Mouse (Mus musculus): ENCODE measurements at regions not wholly inside any gene's neighbourhood (a gene's known extent, or its start where the extent isn't known, plus 50 kb on each side); places are given as distances from the start of the nearest gene placed in this dataset.

GRCm38 (mm10) chr1:186506517-186506916, 199.3 kb downstream of the Tgfb2 start:
- TF ChIP-seq POLR2A (IDR thresholded peaks at IDR 0.05; ENCODE audit: borderline replicate concordance, low read depth, low read length) = no peak
- no peak for TF ChIP-seq CTCF (IDR thresholded peaks at IDR 0.05; ENCODE audit: low read depth, low read length)

GRCm38 (mm10) chr1:186505912-186506311, 199.9 kb downstream of the Tgfb2 start:
- no peak overlapping the region for H3K27ac ChIP-seq (ENCODE audit: insufficient read depth, low read depth, low read length)
- H3K4me3 ChIP-seq (ENCODE audit: insufficient read depth, low read length) = no peak overlapping the region
- TF ChIP-seq CTCF (IDR thresholded peaks at IDR 0.05; ENCODE audit: low read depth, low read length) (no peak), POLR2A (IDR thresholded peaks at IDR 0.05; ENCODE audit: borderline replicate concordance, low read depth, low read length) (no peak)
- no peaks in the 10 kb centered on the region for H3K4me1 ChIP-seq (ENCODE audit: control insufficient read depth, insufficient read depth, low read length)

More at GRCm38 (mm10) chr1:186506517-186506916, 199.3 kb downstream of the Tgfb2 start:
- no peak overlapping the region for H3K27ac ChIP-seq (ENCODE audit: insufficient read depth, low read depth, low read length)
- H3K4me3 ChIP-seq (ENCODE audit: insufficient read depth, low read length) = no peak overlapping the region
- no peaks in the 10 kb centered on the region for H3K4me1 ChIP-seq (ENCODE audit: control insufficient read depth, insufficient read depth, low read length)

GRCm38 (mm10) chr1:186505051-186505711, 200.6 kb downstream of the Tgfb2 start:
- no peaks in the 10 kb centered on the region for H3K4me1 ChIP-seq (ENCODE audit: control insufficient read depth, insufficient read depth, low read length)
- H3K27ac ChIP-seq (ENCODE audit: insufficient read depth, low read depth, low read length) = no peak overlapping the region
- no peak for TF ChIP-seq CTCF (IDR thresholded peaks at IDR 0.05; ENCODE audit: low read depth, low read length)
- no peak for TF ChIP-seq POLR2A (IDR thresholded peaks at IDR 0.05; ENCODE audit: borderline replicate concordance, low read depth, low read length)
- no peak overlapping the region for H3K4me3 ChIP-seq (ENCODE audit: insufficient read depth, low read length)

- no peaks in the 10 kb centered on the region for H3K4me1 ChIP-seq (ENCODE audit: control insufficient read depth, insufficient read depth, low read length)
- H3K4me3 ChIP-seq (ENCODE audit: insufficient read depth, low read length) = no peak overlapping the region
- no peak for TF ChIP-seq CTCF (IDR thresholded peaks at IDR 0.05; ENCODE audit: low read depth, low read length)
- TF ChIP-seq POLR2A (IDR thresholded peaks at IDR 0.05; ENCODE audit: borderline replicate concordance, low read depth, low read length) = no peak
- H3K27ac ChIP-seq (ENCODE audit: insufficient read depth, low read depth, low read length) = no peak overlapping the region
Observed at GRCm38 (mm10) chr1:186501726-186502125, 204.1 kb downstream of the Tgfb2 start.

- H3K4me1 ChIP-seq (ENCODE audit: control insufficient read depth, insufficient read depth, low read length) = no peaks in the 10 kb centered on the region
- TF ChIP-seq POLR2A (IDR thresholded peaks at IDR 0.05; ENCODE audit: borderline replicate concordance, low read depth, low read length) = no peak
- no peak for TF ChIP-seq CTCF (IDR thresholded peaks at IDR 0.05; ENCODE audit: low read depth, low read length)
- H3K27ac ChIP-seq (ENCODE audit: insufficient read depth, low read depth, low read length) = no peak overlapping the region
- H3K4me3 ChIP-seq (ENCODE audit: insufficient read depth, low read length) = no peak overlapping the region
Observed at GRCm38 (mm10) chr1:186497872-186498271, 207.9 kb downstream of the Tgfb2 start.

- Histone ChIP-seq H3K27ac (ENCODE audit: insufficient read depth, low read depth, low read length) (no peak overlapping the region), H3K4me3 (ENCODE audit: insufficient read depth, low read length) (no peak overlapping the region), H3K4me1 (ENCODE audit: control insufficient read depth, insufficient read depth, low read length) (no peaks in the 10 kb centered on the region)
- TF ChIP-seq CTCF (IDR thresholded peaks at IDR 0.05; ENCODE audit: low read depth, low read length) = no peak
- no peak for TF ChIP-seq POLR2A (IDR thresholded peaks at IDR 0.05; ENCODE audit: borderline replicate concordance, low read depth, low read length)
Observed at GRCm38 (mm10) chr1:186497333-186497732, 208.5 kb downstream of the Tgfb2 start.

GRCm38 (mm10) chr1:186494411-186494783, 211.4 kb downstream of the Tgfb2 start:
- no peak for TF ChIP-seq POLR2A (IDR thresholded peaks at IDR 0.05; ENCODE audit: borderline replicate concordance, low read depth, low read length)
- Histone ChIP-seq H3K4me3 (ENCODE audit: insufficient read depth, low read length) (no peak overlapping the region), H3K27ac (ENCODE audit: insufficient read depth, low read depth, low read length) (no peak overlapping the region), H3K4me1 (ENCODE audit: control insufficient read depth, insufficient read depth, low read length) (no peaks in the 10 kb centered on the region)

GRCm38 (mm10) chr1:186493664-186494410, 212.0 kb downstream of the Tgfb2 start:
- Histone ChIP-seq H3K4me1 (ENCODE audit: control insufficient read depth, insufficient read depth, low read length) (no peaks in the 10 kb centered on the region), H3K4me3 (ENCODE audit: insufficient read depth, low read length) (no peak overlapping the region), H3K27ac (ENCODE audit: insufficient read depth, low read depth, low read length) (no peak overlapping the region)
- TF ChIP-seq POLR2A (IDR thresholded peaks at IDR 0.05; ENCODE audit: borderline replicate concordance, low read depth, low read length) (no peak), CTCF (IDR thresholded peaks at IDR 0.05; ENCODE audit: low read depth, low read length) (no peak)

- TF ChIP-seq CTCF (IDR thresholded peaks at IDR 0.05; ENCODE audit: low read depth, low read length) (no peak), POLR2A (IDR thresholded peaks at IDR 0.05; ENCODE audit: borderline replicate concordance, low read depth, low read length) (no peak)
- H3K4me3 ChIP-seq (ENCODE audit: insufficient read depth, low read length) = no peak overlapping the region
- H3K27ac ChIP-seq (ENCODE audit: insufficient read depth, low read depth, low read length) = no peak overlapping the region
- H3K4me1 ChIP-seq (ENCODE audit: control insufficient read depth, insufficient read depth, low read length) = no peaks in the 10 kb centered on the region
Observed at GRCm38 (mm10) chr1:186482177-186482576, 223.6 kb downstream of the Tgfb2 start.

GRCm38 (mm10) chr1:186480019-186480418, 225.8 kb downstream of the Tgfb2 start:
- Histone ChIP-seq H3K4me1 (ENCODE audit: control insufficient read depth, insufficient read depth, low read length) (no peaks in the 10 kb centered on the region), H3K4me3 (ENCODE audit: insufficient read depth, low read length) (no peak overlapping the region), H3K27ac (ENCODE audit: insufficient read depth, low read depth, low read length) (no peak overlapping the region)
- TF ChIP-seq CTCF (IDR thresholded peaks at IDR 0.05; ENCODE audit: low read depth, low read length) = no peak
- TF ChIP-seq POLR2A (IDR thresholded peaks at IDR 0.05; ENCODE audit: borderline replicate concordance, low read depth, low read length) = no peak
